Mouse (Mus musculus) intestine, postnatal 0 days (tissue): ENCODE data around the gene Cstad. TPM values are rescaled to one million over a fixed set of nuclear protein-coding genes. Genes with fewer than 3 reads are reported as not detected.
A peak's percentile ranks its signal among the peaks of the same experiment; 100 is the strongest.

ENCODE experiments used
- ATAC-seq: fragments of 200-750 bp; cut with Nextera tagmentation; 2 replicates; pipeline ENCODE4 v1.8.0; 2017; ENCODE audit warnings: mild to moderate bottlenecking, moderate TSS enrichment, moderate library complexity
- H3K27ac ChIP-seq: fragments of 300-500 bp; sonication (generic); 2 replicates; pipeline ENCODE4 v1.5.1; 2014; ENCODE audit warnings: mild to moderate bottlenecking, low read depth, low read length, moderate library complexity
- H3K27me3 ChIP-seq: fragments of 300-500 bp; sonication (generic); replicated peaks from 2 replicates; pipeline ENCODE4 v1.6.1; 2014; ENCODE audit warnings: low read length, mixed read lengths; ENCODE audit not compliant: control insufficient read depth, insufficient read depth
- H3K36me3 ChIP-seq: fragments of 300-500 bp; sonication (generic); 2 replicates; pipeline ENCODE4 v1.6.1; 2014; ENCODE audit warnings: mild to moderate bottlenecking, moderate library complexity; ENCODE audit not compliant: control insufficient read depth, insufficient read depth
- H3K4me1 ChIP-seq: fragments of 300-500 bp; sonication (generic); replicated peaks from 2 replicates; pipeline ENCODE4 v1.6.1; 2014; ENCODE audit warnings: antibody characterized with exemption, low read length, mixed read lengths; ENCODE audit not compliant: control insufficient read depth, insufficient read depth
- H3K4me2 ChIP-seq: fragments of 300-500 bp; sonication (generic); replicated peaks from 2 replicates; pipeline ENCODE4 v1.6.1; 2014; ENCODE audit warnings: low read depth, mild to moderate bottlenecking, moderate library complexity
- H3K4me3 ChIP-seq: fragments of 300-500 bp; sonication (generic); 2 replicates; pipeline ENCODE4 v1.5.1; 2014; ENCODE audit warnings: low read depth, low read length
- H3K9ac ChIP-seq: fragments of 300-500 bp; sonication (generic); 2 replicates; pipeline ENCODE4 v1.6.1; 2014; ENCODE audit warnings: mild to moderate bottlenecking, low read depth, low read length
- H3K9me3 ChIP-seq: fragments of 300-500 bp; sonication (generic); 2 replicates; pipeline ENCODE4 v1.6.1; 2016; ENCODE audit warnings: mixed run types; ENCODE audit not compliant: control insufficient read depth
- CTCF ChIP-seq: sonication (generic); IDR thresholded peaks from 2 replicates; pipeline ENCODE4 v1.5.1; 2016; ENCODE audit warnings: low read depth, mild to moderate bottlenecking, control low read depth, antibody characterized with exemption, moderate library complexity
- WGBS: fragments of 180-500 bp; shearing (Covaris S2); extraction: QIAGEN DNeasy Blood & Tissue Kit; methylation state at CpG from one replicate; pipeline ENCODE4 v1.1.7; 2014; 5-methylcytosine and 5-hydroxymethylcytosine counted together
- polyA plus RNA-seq: library from polyadenylated mRNA; unstranded; fragments of >200 nt; fragmentation: Nextera tagmentation; extraction: Ambion mirVana; gene quantifications from 2 replicates; pipeline ENCODE4 v1.2.1, GENCODE M21; 2015

The Cstad gene
- polyA plus RNA-seq, 1 experiment from 2014 or later = 0.53 TPM

DNA sequence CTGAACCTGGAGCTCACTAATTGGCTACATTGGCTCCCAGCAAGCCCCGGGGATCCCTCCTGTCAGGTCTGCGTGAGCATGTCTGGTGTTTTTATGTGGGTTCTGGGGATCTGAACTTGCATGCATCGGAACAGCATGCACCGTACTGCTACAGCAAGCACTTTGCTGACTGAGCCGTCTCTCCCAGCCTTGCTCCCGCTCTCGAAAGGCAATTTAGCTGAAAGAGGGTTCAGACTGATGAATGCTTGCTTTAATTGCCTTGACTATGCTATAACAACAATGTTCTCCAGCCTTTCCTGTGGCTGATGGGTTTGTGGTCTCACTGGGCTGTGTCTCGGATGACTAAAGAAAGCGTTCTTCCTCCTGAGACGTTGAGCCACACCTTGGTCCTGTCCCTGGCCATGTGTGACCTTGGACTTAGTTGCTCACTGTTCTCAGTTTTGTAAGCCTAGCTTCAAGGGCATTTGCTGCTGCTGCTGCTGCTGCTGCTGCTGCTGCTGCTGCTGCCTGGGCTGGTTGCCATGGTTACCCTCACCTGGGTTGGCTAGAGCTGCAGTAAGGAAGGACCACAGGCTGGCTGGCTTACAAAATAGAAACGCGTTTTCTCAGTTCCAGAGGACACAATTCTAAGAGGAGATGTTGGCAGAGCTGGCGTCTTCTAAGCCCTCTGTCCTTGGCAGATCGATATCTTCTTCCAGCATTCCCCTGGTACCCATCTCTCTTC, 34.4 kb downstream of the Cstad start:
- no peaks in the 10 kb centered on the region for H3K4me1 ChIP-seq
- 61% methylated on average over 14 of the region's 14 CpGs for WGBS
- no peak for TF ChIP-seq CTCF
- H3K27me3 ChIP-seq = no peaks in the 10 kb centered on the region
- H3K9ac ChIP-seq = no peak overlapping the region
- no peak overlapping the region for H3K27ac ChIP-seq
- ATAC-seq = no peak
- no peak overlapping the region for H3K4me3 ChIP-seq
- no peak overlapping the region for H3K4me2 ChIP-seq
- no peaks in the 10 kb centered on the region for H3K36me3 ChIP-seq
- H3K9me3 ChIP-seq = no peaks in the 10 kb centered on the region

DNA sequence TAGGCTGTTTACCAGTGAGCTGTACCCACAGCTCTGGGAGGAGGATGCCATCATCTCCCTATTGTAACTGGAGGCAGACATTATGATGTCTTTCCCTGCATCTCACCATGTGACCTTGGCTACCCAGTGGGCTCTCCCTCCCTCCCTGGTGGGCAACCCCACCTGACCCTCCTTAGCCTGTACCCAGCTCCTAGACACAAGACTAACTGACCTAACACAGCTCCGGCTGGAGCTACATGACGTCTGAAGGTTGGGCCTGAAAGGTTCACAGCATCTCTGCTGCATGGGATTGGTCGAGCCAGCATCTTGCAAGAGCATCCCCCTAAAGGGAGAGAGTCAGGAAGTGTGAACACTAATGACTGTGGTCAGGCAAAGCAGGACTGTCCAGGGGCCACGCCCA, 35.0 kb downstream of the Cstad start:
- no peak overlapping the region for H3K4me2 ChIP-seq
- H3K9ac ChIP-seq = no peak overlapping the region
- H3K27ac ChIP-seq = no peak overlapping the region
- H3K4me1 ChIP-seq = no peaks in the 10 kb centered on the region
- no peaks in the 10 kb centered on the region for H3K9me3 ChIP-seq
- H3K27me3 ChIP-seq = no peaks in the 10 kb centered on the region
- H3K36me3 ChIP-seq = no peaks in the 10 kb centered on the region
- no peak for ATAC-seq
- TF ChIP-seq CTCF = no peak
- no peak overlapping the region for H3K4me3 ChIP-seq
- 78% methylated on average over 4 of the region's 4 CpGs for WGBS

DNA sequence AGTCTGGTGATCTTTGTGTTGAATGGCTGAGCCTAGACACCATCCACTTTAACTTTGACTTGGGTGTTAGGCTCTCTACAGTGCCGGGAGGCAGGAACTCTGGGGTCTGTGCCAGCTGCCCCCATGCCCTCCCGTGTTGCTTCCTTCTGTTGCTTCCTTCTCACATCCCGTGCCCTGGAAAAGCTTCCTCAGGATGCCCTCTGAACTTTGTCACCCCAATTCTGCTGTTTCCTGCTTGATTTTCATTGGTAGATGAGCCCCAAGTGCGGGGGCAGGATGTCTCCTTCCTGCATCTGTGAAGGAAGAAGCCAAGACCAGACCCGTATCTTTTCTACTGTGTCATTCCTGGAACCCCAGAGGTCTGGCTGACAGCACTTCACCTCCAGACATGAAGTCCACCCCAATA, 41.4 kb downstream of the Cstad start:
- H3K27ac ChIP-seq = no peak overlapping the region
- H3K9ac ChIP-seq = no peak overlapping the region
- no peak for TF ChIP-seq CTCF
- H3K27me3 ChIP-seq = no peaks in the 10 kb centered on the region
- WGBS = 58% methylated on average over 5 of the region's 5 CpGs
- no peaks in the 10 kb centered on the region for H3K9me3 ChIP-seq
- H3K4me3 ChIP-seq = no peak overlapping the region
- ATAC-seq = no peak
- H3K4me2 ChIP-seq = no peak overlapping the region
- H3K36me3 ChIP-seq = no peaks in the 10 kb centered on the region
- H3K4me1 ChIP-seq = no peaks in the 10 kb centered on the region

DNA sequence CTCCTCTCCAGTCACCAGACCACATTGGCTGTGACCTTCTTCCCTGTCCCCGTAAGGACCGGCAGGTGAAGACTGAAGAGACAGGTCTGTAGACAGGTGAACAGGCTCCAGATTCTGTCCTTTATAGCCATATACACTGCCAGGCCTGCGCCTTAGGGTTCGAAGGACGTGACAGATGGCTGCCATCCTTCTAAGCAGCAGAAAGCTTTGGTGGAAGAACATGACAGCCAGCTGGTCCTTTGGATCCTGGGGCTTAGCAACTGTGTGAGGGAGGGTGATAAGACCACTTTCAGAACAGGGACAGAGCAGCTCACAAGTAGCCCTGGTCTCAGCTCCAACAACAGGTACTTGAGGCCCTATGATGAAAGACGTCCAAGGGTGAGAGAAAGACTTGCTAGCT, 43.2 kb downstream of the Cstad start:
- Histone ChIP-seq H3K9ac (no peak overlapping the region), H3K4me3 (no peak overlapping the region), H3K9me3 (no peaks in the 10 kb centered on the region), H3K36me3 (no peaks in the 10 kb centered on the region), H3K27me3 (no peaks in the 10 kb centered on the region), H3K4me2 (no peak overlapping the region), H3K4me1 (no peaks in the 10 kb centered on the region; the same call in 1 of the 2 replicates), H3K27ac (no peak overlapping the region)
- WGBS = 91% methylated on average over 6 of the region's 6 CpGs
- no peak for ATAC-seq
- no peak for TF ChIP-seq CTCF

DNA sequence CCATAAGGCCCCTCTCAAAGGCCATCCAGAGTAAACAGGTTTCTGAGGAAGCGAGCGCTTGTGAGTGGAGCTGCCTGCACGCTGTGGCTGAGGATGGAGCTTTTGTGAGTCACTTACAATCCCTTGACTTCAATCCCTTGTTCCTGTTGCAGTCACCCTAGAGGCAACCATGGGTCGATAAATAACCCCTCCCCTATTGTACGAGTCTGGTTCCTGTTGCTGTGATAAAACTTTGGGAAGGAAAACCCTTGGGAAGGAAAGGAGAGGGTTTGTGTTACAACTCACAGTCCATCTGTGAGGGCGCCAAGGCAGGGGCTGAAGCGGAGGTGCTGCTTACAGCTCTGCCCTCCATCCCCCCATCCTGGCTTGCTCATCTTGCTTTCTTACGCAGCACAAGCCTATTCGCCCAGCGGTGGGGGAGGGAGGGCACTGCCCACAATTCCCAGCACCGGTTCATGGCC, 45.2 kb downstream of the Cstad start:
- no peaks in the 10 kb centered on the region for H3K27me3 ChIP-seq
- no peak overlapping the region for H3K4me3 ChIP-seq
- no peaks in the 10 kb centered on the region for H3K9me3 ChIP-seq
- no peak for TF ChIP-seq CTCF
- H3K9ac ChIP-seq = no peak overlapping the region
- WGBS = 22% methylated on average over 11 of the region's 11 CpGs
- no peaks in the 10 kb centered on the region for H3K36me3 ChIP-seq
- no peak overlapping the region for H3K4me2 ChIP-seq
- H3K27ac ChIP-seq = no peak overlapping the region
- no peaks in the 10 kb centered on the region; the same call in 1 of the 2 replicates for H3K4me1 ChIP-seq
- ATAC-seq = no peak

DNA sequence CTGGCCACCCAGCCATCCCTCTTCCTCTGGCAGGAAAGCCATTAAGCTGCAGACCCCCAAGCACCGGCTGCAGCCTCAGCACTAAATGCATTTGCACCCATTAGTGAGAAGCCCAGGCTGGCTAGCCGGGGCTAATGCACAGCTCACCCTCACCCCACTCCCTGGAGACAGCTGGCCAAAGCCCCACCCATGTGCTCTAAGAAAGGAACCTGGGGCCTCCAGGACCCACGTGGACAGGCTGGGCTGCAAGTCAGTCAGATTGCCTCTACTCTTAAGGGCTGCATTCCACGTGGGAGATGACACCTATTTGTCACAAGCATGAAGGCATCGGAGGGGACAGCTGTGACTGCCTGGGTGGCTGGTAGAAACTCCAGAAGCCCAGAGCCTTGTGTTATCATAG, 48.0 kb downstream of the Cstad start:
- no peak overlapping the region for H3K27ac ChIP-seq
- ATAC-seq = peak; percentile 28; the same call in 1 of the 2 replicates
- H3K4me1 ChIP-seq = no peaks in the 10 kb centered on the region; the same call in 1 of the 2 replicates
- WGBS = 14% methylated on average over 5 of the region's 5 CpGs
- TF ChIP-seq CTCF = no peak
- H3K27me3 ChIP-seq = no peaks in the 10 kb centered on the region
- H3K9ac ChIP-seq = no peak overlapping the region
- H3K4me2 ChIP-seq = no peak overlapping the region
- H3K36me3 ChIP-seq = no peaks in the 10 kb centered on the region
- no peaks in the 10 kb centered on the region for H3K9me3 ChIP-seq
- no peak overlapping the region for H3K4me3 ChIP-seq
